Mouse (Mus musculus) activated CD4-positive, CD25-positive, alpha-beta regulatory T cell, adult 9 weeks (primary cell): Measurements from ENCODE around the gene Slfnl1. TPM values are rescaled to one million over a fixed set of nuclear protein-coding genes. Genes with fewer than 3 reads are reported as not detected.

ENCODE experiments used
- polyA plus RNA-seq: library from polyadenylated mRNA; unstranded; fragments of 100-300 nt; shearing (Covaris generic); gene quantifications from one replicate; pipeline ENCODE4 v1.2.1, GENCODE M21; 2017

Slfnl1 gene
- not detected for polyA plus RNA-seq

DNA sequence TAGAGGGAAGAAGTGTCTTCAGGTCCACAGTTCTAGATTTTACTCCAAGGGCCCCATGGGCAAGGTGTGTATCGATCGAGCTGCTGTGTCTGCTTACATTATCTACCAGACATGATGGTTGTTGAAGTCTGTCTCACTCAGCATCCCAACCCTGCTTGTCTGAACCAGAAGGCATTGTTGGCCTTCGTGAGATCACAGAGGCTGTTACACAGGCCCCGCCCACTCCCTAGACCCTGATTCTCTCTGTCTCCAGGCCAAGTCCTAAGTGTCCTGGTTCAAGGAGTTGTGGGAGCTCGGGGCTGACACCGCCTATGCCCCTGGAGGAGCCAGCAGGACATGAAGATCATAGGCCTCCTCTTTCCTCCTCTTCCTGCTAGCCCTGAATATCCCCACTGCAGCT, at the start of gene Slfnl1:
TSS of gene Slfnl1 (plus strand) at position 246 of the 400 bp plus-strand sequence.

GRCm38 (mm10) chr4:120569486-120570437, 37.7 kb downstream of the Slfnl1 start, which contains the start of gene Ctps:
Gene Ctps, minus strand, starts transcription at chr4:120570276.

Other genes with a start within 250 kb of the Slfnl1 start
- gene Foxo6, start 244.9 kb upstream of the Slfnl1 start, polyA plus RNA-seq = not detected
- gene Scmh1, start 127.0 kb upstream of the Slfnl1 start, polyA plus RNA-seq = 11.4 TPM
- gene Ctps, start 38.0 kb downstream of the Slfnl1 start, polyA plus RNA-seq = 23.8 TPM
- gene Gm8439, start 56.5 kb downstream of the Slfnl1 start, polyA plus RNA-seq = not detected
- not detected for gene Cited4, start 134.3 kb downstream of the Slfnl1 start, polyA plus RNA-seq
- gene Kcnq4, start 216.4 kb downstream of the Slfnl1 start, polyA plus RNA-seq = not detected